Mouse (Mus musculus) kidney, embryonic 16.5 days (tissue): ENCODE measurements around the gene Akr1c14. TPM values are rescaled to one million over a fixed set of nuclear protein-coding genes. Genes with fewer than 3 reads are reported as not detected.

Experiments used
- polyA plus RNA-seq: library from polyadenylated mRNA; unstranded; fragments of >200 nt; fragmentation: Nextera tagmentation; extraction: Ambion mirVana; gene quantifications from 2 replicates; pipeline ENCODE4 v1.2.1, GENCODE M21; 2015

The Akr1c14 gene
- polyA plus RNA-seq, 1 experiment from 2014 or later, result 1.6 TPM

Other genes with a start within 250 kb of the Akr1c14 start
- 0.76 and 0.81 TPM in 2 replicates for gene Calml3, start 244.7 kb upstream of the Akr1c14 start, polyA plus RNA-seq
- gene Calm4, start 211.3 kb upstream of the Akr1c14 start, polyA plus RNA-seq, result not detected in 2 replicates
- gene Calm5, start 194.8 kb upstream of the Akr1c14 start, polyA plus RNA-seq, result not detected in 2 replicates
- gene Net1, start 130.8 kb upstream of the Akr1c14 start, polyA plus RNA-seq, result 56.8 and 60.9 TPM in 2 replicates
- gene Tubal3, start 130.7 kb upstream of the Akr1c14 start, polyA plus RNA-seq, result not detected in 2 replicates
- gene Ucn3, start 103.7 kb upstream of the Akr1c14 start, polyA plus RNA-seq, result not detected in 2 replicates
- 2.1 and 2.4 TPM in 2 replicates for gene Akr1c18, start 101.6 kb downstream of the Akr1c14 start, polyA plus RNA-seq
- 5.6 and 5.8 TPM in 2 replicates for gene Akr1c13, start 142.1 kb downstream of the Akr1c14 start, polyA plus RNA-seq
- 50.5 and 52.9 TPM in 2 replicates for gene Akr1c19, start 179.7 kb downstream of the Akr1c14 start, polyA plus RNA-seq
- gene Akr1c12, start 230.4 kb downstream of the Akr1c14 start, polyA plus RNA-seq, result 3.2 and 3.5 TPM in 2 replicates